Mouse (Mus musculus) intestine, embryonic 16.5 days (tissue): ENCODE measurements around the gene Prmt3. TPM values are rescaled to one million over a fixed set of nuclear protein-coding genes. Genes with fewer than 3 reads are reported as not detected.
A peak's percentile ranks its signal among the peaks of the same experiment; 100 is the strongest.

Experiments used
- ATAC-seq: fragments of 200-750 bp; cut with Nextera tagmentation; 2 replicates; pipeline ENCODE4 v1.8.0; 2017; ENCODE audit warnings: moderate TSS enrichment, moderate library complexity
- H3K27ac ChIP-seq: fragments of 300-500 bp; sonication (generic); 2 replicates; pipeline ENCODE4 v1.5.1; 2014; ENCODE audit warnings: mild to moderate bottlenecking, low read length
- H3K27me3 ChIP-seq: fragments of 300-500 bp; sonication (generic); replicated peaks from 2 replicates; pipeline ENCODE4 v1.6.1; 2014; ENCODE audit warnings: low read length, control low read depth, mixed read lengths; ENCODE audit not compliant: control insufficient read depth, insufficient read depth
- H3K36me3 ChIP-seq: fragments of 300-500 bp; sonication (generic); 2 replicates; pipeline ENCODE4 v1.6.1; 2014; ENCODE audit warnings: low read length, control low read depth; ENCODE audit not compliant: control insufficient read depth, insufficient read depth
- H3K4me1 ChIP-seq: fragments of 300-500 bp; sonication (generic); 2 replicates; pipeline ENCODE4 v1.6.1; 2014; ENCODE audit warnings: low read length, control low read depth, mixed read lengths; ENCODE audit not compliant: control insufficient read depth, insufficient read depth
- H3K4me2 ChIP-seq: fragments of 300-500 bp; sonication (generic); 2 replicates; pipeline ENCODE4 v1.6.1; 2014; ENCODE audit warnings: low read depth, low read length, control low read depth
- H3K4me3 ChIP-seq: fragments of 300-500 bp; sonication (generic); 2 replicates; pipeline ENCODE4 v1.5.1; 2014; ENCODE audit warnings: mild to moderate bottlenecking, low read length
- H3K9ac ChIP-seq: fragments of 300-500 bp; sonication (generic); 2 replicates; pipeline ENCODE4 v1.6.1; 2014; ENCODE audit warnings: low read depth, low read length
- H3K9me3 ChIP-seq: fragments of 300-500 bp; sonication (generic); 2 replicates; pipeline ENCODE4 v1.6.1; 2016; ENCODE audit warnings: low read length, control low read depth; ENCODE audit not compliant: control insufficient read depth
- WGBS: fragments of 180-500 bp; shearing (Covaris S2); extraction: QIAGEN DNeasy Blood & Tissue Kit; methylation state at CpG from one replicate; pipeline ENCODE4 v1.1.7; 2014; 5-methylcytosine and 5-hydroxymethylcytosine counted together
- polyA plus RNA-seq: library from polyadenylated mRNA; unstranded; fragments of >200 nt; fragmentation: Nextera tagmentation; extraction: Ambion mirVana; gene quantifications from 2 replicates; pipeline ENCODE4 v1.2.1, GENCODE M21; 2015

Gene Prmt3
- 40.1 and 45.4 TPM in 2 replicates for polyA plus RNA-seq

DNA sequence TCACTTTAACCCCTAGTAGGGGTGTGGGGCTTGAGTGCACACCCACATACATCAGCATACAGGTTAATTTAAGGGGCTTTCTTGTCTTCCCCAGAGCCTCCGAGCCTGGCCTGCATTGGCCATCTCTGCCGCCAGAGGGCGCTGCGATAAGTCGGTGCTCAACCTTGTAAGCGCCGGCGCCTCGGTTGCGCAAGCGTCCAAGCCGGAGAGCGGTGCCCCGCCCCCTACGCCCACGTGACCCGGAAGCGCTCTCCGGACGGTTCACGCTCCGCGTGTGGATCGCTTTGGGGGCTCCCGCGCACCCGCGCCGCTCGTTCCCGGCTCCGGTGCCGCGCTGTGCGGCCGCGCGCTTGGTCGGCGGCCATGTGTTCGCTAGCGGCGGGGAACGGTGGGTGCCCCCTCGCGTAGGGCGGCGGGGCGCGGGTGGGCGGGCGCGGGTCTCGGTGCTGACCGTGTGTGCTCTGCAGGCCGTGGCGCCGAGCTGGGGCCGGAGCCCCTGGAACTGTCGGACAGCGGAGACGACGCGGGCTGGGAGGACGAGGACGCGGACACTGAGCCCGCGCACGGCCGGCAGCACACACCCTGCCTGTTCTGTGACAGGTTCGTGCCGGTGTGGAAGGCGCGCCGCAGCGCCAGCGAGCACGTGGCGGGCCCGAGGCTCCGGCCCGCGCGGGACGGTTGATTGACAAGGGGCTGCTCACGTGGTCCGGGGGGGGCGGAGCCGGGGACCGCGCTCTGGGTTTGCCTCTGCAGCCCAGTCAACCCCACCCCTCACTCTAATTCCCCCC is at the start of gene Prmt3:
TSS of gene Prmt3 (plus strand) at position 233 of the 788 bp plus-strand sequence.
- Histone ChIP-seq H3K27me3 (no peaks in the 10 kb centered on the region), H3K4me3 (peak within 1 kb of the TSS; percentile 73), H3K27ac (peak within 1 kb of the TSS; percentile 63), H3K4me1 (peaks cover 10% of the 10 kb centered on the region; the same call in 1 of the 2 replicates), H3K9me3 (no peaks in the 10 kb centered on the region), H3K36me3 (peaks cover 5% of the 10 kb centered on the region), H3K9ac (peak within 1 kb of the TSS; percentile 88), H3K4me2 (peak within 1 kb of the TSS; percentile 82)
- under 1% methylated on average over 84 of the region's 92 CpGs for WGBS
- peak; percentile 92 for ATAC-seq

DNA sequence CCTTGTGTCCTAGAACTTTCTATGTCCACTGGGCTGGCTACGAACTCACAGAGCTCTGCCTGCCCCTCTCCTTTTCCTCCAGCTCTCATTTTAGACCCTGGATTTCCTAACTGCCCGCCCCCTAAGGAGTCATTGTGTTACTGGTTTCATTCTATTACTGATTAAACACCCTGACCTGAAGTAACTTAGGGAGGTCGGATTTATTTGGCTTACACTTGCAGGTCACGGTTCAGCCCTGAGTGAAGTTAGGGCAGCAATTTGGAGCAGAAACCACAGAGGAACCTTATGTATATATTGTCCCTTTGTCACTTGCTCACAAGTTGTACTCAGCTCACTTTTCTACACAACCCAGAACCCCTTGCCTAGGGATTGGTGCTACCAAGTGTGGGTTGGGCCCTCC is 43.8 kb upstream of the Prmt3 start:
- Histone ChIP-seq H3K4me3 (no peak overlapping the region), H3K36me3 (no peaks in the 10 kb centered on the region), H3K27me3 (no peaks in the 10 kb centered on the region), H3K9me3 (no peaks in the 10 kb centered on the region), H3K9ac (no peak overlapping the region), H3K27ac (no peak overlapping the region), H3K4me1 (no peaks in the 10 kb centered on the region), H3K4me2 (no peak overlapping the region)
- 61% methylated on average over 4 of the region's 4 CpGs for WGBS
- no peak for ATAC-seq

DNA sequence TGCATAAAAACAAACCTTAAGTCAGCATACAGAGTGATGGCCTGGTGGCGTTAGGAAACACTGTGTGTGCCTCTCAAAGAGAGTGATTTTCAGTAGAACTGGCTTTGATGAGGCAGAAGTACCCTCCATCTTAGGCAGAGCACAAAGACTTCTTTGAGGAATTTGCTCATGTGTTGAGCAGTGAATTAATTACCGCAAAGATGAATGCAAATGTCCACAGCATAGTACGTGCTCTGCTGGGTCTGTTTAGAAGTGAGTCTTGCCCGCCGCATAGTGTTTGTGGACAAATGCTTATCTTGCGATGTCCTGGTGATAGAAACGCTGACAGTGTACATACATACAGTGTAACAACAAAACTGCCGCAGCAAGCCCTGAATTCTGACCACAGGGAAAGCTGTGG is 38.7 kb upstream of the Prmt3 start:
- no peaks in the 10 kb centered on the region for H3K4me1 ChIP-seq
- H3K4me3 ChIP-seq, result no peak overlapping the region
- no peaks in the 10 kb centered on the region for H3K27me3 ChIP-seq
- whole genome bisulfite sequencing, result 49% methylated on average over 8 of the region's 8 CpGs
- no peak overlapping the region for H3K4me2 ChIP-seq
- H3K27ac ChIP-seq, result no peak overlapping the region
- H3K9ac ChIP-seq, result no peak overlapping the region
- ATAC-seq, result no peak
- no peaks in the 10 kb centered on the region for H3K9me3 ChIP-seq
- H3K36me3 ChIP-seq, result no peaks in the 10 kb centered on the region

DNA sequence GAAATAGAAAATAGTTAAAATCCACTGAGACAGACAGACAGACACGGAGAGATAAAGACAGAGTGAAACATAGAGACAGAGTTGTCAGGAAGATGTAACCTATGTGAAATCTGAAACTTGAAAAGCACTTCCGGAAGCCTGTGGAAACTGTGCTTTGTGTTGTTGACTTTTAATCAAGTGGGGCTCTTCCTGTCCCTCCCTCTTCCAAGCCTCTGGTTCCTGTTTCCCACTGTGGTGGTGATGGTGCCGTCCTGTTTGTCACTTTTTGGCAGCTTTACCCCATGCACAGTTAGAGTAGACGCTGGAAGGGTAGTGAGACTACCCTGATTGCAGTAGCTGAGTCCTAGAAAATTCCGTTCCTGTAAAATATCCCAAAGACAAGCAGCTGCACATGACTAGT is 36.7 kb upstream of the Prmt3 start:
- no peaks in the 10 kb centered on the region for H3K36me3 ChIP-seq
- no peaks in the 10 kb centered on the region for H3K27me3 ChIP-seq
- no peak overlapping the region for H3K4me2 ChIP-seq
- no peaks in the 10 kb centered on the region for H3K4me1 ChIP-seq
- no peak overlapping the region for H3K4me3 ChIP-seq
- no peak for ATAC-seq
- 35% methylated on average over 5 of the region's 5 CpGs for WGBS
- H3K9ac ChIP-seq, result no peak overlapping the region
- no peak overlapping the region for H3K27ac ChIP-seq
- H3K9me3 ChIP-seq, result no peaks in the 10 kb centered on the region

DNA sequence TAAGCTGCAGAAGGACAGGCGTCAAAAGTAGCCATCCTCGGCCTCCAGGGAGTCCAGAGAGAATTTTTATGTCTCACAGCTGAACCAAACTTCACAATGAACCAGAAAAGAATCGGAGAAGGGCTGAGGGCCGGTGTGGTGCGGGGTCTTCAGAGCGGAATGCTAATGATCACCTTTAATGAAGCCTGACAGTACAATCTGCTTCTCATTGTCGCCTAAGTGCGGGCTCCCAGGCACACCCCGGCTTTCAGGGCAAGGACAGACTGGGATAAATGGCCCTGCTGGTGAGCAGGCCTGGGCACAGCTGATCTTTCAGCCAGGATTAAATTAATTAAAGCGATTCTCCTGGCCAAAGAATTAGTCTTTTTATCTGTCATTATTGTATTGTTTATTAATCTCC is 36.2 kb upstream of the Prmt3 start:
- H3K27ac ChIP-seq, result no peak overlapping the region
- no peaks in the 10 kb centered on the region for H3K27me3 ChIP-seq
- H3K9me3 ChIP-seq, result no peaks in the 10 kb centered on the region
- H3K9ac ChIP-seq, result no peak overlapping the region
- no peaks in the 10 kb centered on the region for H3K36me3 ChIP-seq
- 43% methylated on average over 10 of the region's 10 CpGs for WGBS
- no peaks in the 10 kb centered on the region for H3K4me1 ChIP-seq
- no peak for ATAC-seq
- no peak overlapping the region for H3K4me3 ChIP-seq
- H3K4me2 ChIP-seq, result no peak overlapping the region

DNA sequence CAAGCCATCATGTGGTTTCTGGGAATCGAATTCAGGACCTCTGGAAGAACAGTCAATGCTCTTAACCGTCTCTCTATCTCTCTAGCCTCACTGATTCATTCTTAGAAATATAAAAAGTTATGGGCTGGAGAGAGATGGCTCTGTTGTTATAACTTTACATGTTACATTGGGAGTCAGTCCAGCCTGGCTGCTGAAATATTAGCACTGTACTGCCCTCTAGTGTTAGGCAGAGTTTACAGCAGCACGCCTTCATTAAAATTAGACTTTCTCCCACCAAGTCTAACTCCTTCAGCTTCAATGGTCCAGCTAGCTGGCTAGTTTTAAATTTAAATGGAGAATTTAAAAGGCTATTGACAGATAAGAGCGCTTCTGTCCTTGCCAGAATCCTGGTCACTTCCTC is 27.0 kb upstream of the Prmt3 start:
- no peak for ATAC-seq
- WGBS, result 12% methylated on average over 4 of the region's 4 CpGs
- Histone ChIP-seq H3K27ac (no peak overlapping the region), H3K4me3 (no peak overlapping the region), H3K9me3 (no peaks in the 10 kb centered on the region), H3K4me1 (no peaks in the 10 kb centered on the region), H3K36me3 (no peaks in the 10 kb centered on the region), H3K4me2 (no peak overlapping the region), H3K27me3 (no peaks in the 10 kb centered on the region), H3K9ac (no peak overlapping the region)

DNA sequence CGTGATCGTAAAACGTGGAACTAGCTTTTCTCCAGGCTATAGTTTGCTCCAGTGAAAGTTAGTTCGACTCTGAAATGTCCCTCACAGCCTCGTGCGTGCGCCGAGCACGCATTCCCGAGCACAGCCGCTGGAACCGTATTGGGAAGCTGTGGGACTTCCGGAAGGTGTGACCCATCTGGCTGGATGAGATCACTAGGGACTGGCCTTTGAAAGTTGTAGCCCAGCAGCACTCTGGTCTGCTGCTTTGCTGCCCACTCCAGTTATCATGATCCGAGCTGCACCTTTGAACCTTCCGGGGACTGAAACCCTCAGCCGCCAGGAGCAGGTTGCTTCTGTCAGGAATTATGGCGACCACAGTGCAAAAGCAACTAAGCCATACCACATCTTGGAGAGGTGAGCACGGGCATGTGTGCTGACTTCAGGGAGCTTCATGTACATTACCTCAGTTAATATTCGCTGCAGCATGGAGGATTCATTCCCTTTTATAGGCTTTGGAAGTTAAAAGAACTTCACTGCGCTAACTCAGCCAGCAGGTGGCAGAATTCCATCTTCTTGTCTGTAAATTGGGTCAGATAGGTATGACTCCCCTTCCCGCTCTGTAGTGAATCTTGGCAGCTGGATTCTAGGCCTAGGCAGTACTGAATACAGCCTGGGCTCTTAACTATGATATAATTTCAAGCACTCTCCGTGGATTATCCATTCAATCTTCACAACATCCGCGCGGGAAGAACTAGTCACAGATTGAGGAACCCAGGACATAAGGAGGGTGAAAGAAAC is 25.2 kb upstream of the Prmt3 start:
- Histone ChIP-seq H3K27ac (no peak overlapping the region; the same call in 1 of the 2 replicates), H3K9ac (0 out of 2 replicates have a peak overlapping the region, but pooled peaks have one; percentile 21), H3K27me3 (no peaks in the 10 kb centered on the region), H3K36me3 (no peaks in the 10 kb centered on the region), H3K4me1 (no peaks in the 10 kb centered on the region), H3K4me3 (peak overlapping the region; percentile 24), H3K9me3 (no peaks in the 10 kb centered on the region), H3K4me2 (peak overlapping the region; percentile 47)
- ATAC-seq, result peak; percentile 81
- WGBS, result 25% methylated on average over 25 of the region's 25 CpGs

DNA sequence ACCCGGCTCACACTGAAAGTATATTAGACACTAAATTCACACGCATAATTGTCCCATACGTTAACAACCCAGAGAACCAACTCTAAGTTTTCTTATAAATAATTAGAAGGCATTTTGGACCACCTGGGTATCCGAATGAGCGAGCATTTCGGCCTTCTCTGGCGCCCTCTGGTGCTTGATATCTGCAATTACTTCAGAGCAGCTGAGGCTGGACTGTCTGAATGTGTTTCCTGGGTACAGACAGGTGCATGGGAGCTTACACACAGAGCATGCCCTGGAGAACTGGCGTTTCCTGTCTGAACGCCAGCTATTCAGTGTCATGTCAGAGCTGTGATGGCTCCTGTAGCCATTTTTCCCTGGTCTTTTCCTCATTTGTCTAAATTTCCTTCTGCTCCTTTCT is 23.4 kb upstream of the Prmt3 start:
- Histone ChIP-seq H3K4me2 (no peak overlapping the region), H3K9me3 (no peaks in the 10 kb centered on the region)

DNA sequence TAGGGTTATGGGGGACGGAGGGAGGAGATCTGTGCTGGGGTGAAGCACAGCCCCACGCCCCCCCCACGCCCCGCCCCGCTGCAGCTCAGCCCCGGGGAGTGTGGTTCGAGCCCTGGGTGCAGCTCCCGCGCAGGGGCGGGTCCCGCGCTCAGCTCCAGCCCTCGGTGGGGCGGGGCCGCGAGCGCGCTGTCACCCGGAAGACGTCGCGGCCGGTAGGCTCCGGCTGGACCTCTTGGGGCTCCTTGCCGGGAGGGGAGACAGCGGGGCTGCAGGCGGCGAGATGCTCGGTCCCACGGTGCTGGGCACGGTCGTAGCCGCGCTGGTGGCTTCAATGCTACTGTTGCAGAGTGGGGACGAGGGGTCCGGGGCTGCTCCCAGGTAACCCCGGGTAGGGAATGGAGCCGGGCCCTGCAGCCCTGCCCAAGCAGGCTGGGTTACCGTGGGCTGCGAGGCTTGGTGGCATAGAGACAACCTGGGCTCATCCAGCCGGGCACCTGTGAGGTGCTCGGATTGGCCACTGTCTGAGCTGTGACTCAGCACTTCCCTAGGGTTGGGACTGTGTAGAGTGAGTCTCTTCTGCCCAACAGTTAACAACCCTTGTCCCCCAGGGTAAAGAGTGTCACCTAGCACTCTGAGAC is 19.1 kb upstream of the Prmt3 start, which contains the start of gene Htatip2:
TSS of gene Htatip2 (plus strand) at position 182 of the 638 bp plus-strand sequence.
- H3K27ac ChIP-seq, result no peak within 1 kb of the TSS
- peak within 1 kb of the TSS; percentile 80 for H3K4me2 ChIP-seq
- peak within 1 kb of the TSS; percentile 69 for H3K4me3 ChIP-seq
- H3K9ac ChIP-seq, result peak within 1 kb of the TSS; percentile 79
- H3K27me3 ChIP-seq, result no peaks in the 10 kb centered on the region
- H3K36me3 ChIP-seq, result no peaks in the 10 kb centered on the region
- ATAC-seq, result peak; percentile 91
- 3% methylated on average over 36 of the region's 42 CpGs for WGBS
- 0 out of 2 replicates have a peak, but pooled peaks cover 3% of the 10 kb centered on the region for H3K4me1 ChIP-seq
- H3K9me3 ChIP-seq, result no peaks in the 10 kb centered on the region

More for the DNA sequence above, 23.4 kb upstream of the Prmt3 start:
- H3K9ac ChIP-seq, result no peak overlapping the region
- H3K4me3 ChIP-seq, result no peak overlapping the region
- ATAC-seq, result peak; percentile 31; the same call in 1 of the 2 replicates
- H3K36me3 ChIP-seq, result no peaks in the 10 kb centered on the region
- no peak overlapping the region for H3K27ac ChIP-seq
- 3% methylated on average over 9 of the region's 9 CpGs for WGBS
- H3K4me1 ChIP-seq, result no peaks in the 10 kb centered on the region
- H3K27me3 ChIP-seq, result no peaks in the 10 kb centered on the region
